Mouse (Mus musculus) ES-E14 (cell line): ENCODE measurements at regions not wholly inside any gene's neighbourhood (a gene's known extent, or its start where the extent isn't known, plus 50 kb on each side); places are given as distances from the start of the nearest gene placed in this dataset.

ENCODE experiments used
- CHD2 ChIP-seq: IDR thresholded peaks from 2 replicates; pipeline ENCODE4 v1.6.1; 2014; ENCODE audit warnings: mild to moderate bottlenecking, low read depth, low read length, inconsistent platforms
- HCFC1 ChIP-seq: IDR thresholded peaks from 2 replicates; pipeline ENCODE4 v1.6.1; 2012; ENCODE audit warnings: low read length, inconsistent platforms, borderline replicate concordance; ENCODE audit not compliant: insufficient read depth
- MAFK ChIP-seq: IDR thresholded peaks from 2 replicates; pipeline ENCODE4 v1.6.1; 2014; ENCODE audit warnings: mild to moderate bottlenecking, low read depth, low read length, inconsistent platforms; ENCODE audit not compliant: insufficient read depth
- ZC3H11A ChIP-seq: IDR thresholded peaks from 2 replicates; pipeline ENCODE4 v1.6.1; 2012; ENCODE audit warnings: low read depth, mild to moderate bottlenecking, inconsistent platforms, low read length, borderline replicate concordance
- ZNF384 ChIP-seq: IDR thresholded peaks from 2 replicates; pipeline ENCODE4 v1.6.1; 2012; ENCODE audit warnings: low read depth, low read length, inconsistent platforms

GRCm38 (mm10) chr13:101229861-101230260, 396.6 kb upstream of the Slc30a5 start:
- no peak for TF ChIP-seq CHD2
- no peak for TF ChIP-seq MAFK
- no peak for TF ChIP-seq ZC3H11A
- TF ChIP-seq ZNF384: no peak
- no peak for TF ChIP-seq HCFC1
